Mouse (Mus musculus): ENCODE results near the gene Cyp2c50.
"Not testable (repeated sequence)": the region's sequence is repeated elsewhere in the genome, so short reads cannot be mapped to it uniquely, and the experiment has no call there.

The Cyp2c50 gene

GRCm38 (mm10) chr19:40089421-40089820, at the start of gene Cyp2c50:
Gene Cyp2c50, plus strand, starts transcription at chr19:40089688.
- not testable (repeated sequence) for DNase-seq (ENCODE audit: low read depth)

GRCm38 (mm10) chr19:40073701-40074100, 15.8 kb upstream of the Cyp2c50 start, which contains the start of gene Cyp2c54:
Gene Cyp2c54, minus strand, starts transcription at chr19:40073827.
- DNase-seq (ENCODE audit: low read depth): no peak

GRCm38 (mm10) chr19:40088381-40088780, 1.1 kb upstream of the Cyp2c50 start:
- DNase-seq (ENCODE audit: low read depth): no peak

- no peak for DNase-seq (ENCODE audit: low read depth)
Observed at GRCm38 (mm10) chr19:40091111-40091510, 1.6 kb downstream of the Cyp2c50 start.

GRCm38 (mm10) chr19:40119624-40120023, 30.1 kb downstream of the Cyp2c50 start:
- not testable (repeated sequence) for DNase-seq (ENCODE audit: low read depth)

- not testable (repeated sequence) for DNase-seq (ENCODE audit: low read depth)
Observed at GRCm38 (mm10) chr19:40125165-40125564, 35.7 kb downstream of the Cyp2c50 start.

GRCm38 (mm10) chr19:40126996-40127395, 37.5 kb downstream of the Cyp2c50 start:
- DNase-seq (ENCODE audit: low read depth): not testable (repeated sequence)

All from naive thymus-derived CD4-positive, alpha-beta T cell, adult 2 months (primary cell).